Mouse (Mus musculus): ENCODE results near the gene Slc5a3. TPM values are rescaled to one million over a fixed set of nuclear protein-coding genes. Genes with fewer than 3 reads are reported as not detected.

Slc5a3 gene
- polyA plus RNA-seq, 1 experiment: 2.0 TPM

DNA sequence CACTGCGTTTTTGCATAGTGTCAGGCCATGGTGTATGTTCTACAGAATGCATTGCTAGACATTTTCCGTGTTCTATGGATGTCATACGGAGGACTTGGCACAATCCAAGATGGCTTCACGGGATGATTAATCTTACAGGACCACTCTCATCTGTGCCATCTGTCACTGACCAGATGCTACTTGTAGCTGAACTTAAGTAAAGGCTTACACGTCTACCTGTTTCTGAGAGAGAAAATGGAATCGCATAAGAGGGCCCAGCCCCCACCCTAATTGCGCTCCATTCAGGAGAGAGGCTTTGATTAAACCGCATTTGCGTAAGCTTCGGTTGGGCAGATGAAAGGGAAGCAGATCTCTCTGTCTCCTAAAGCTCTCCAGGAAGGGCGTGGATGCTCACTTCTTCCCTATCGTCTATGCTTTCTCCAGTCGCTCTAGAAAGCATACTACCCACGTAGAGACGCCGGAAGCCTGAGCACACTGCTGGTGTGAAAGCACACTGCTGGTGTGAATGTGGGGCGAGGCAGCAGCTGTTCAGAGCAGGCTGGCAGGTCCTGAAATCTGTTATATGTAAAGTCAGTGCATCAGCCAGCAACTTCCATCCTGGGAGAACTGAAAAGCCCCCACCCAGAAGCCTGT, 62.9 kb downstream of the Slc5a3 start:
- DNase-seq (ENCODE audit: low spot score): no peak

DNA sequence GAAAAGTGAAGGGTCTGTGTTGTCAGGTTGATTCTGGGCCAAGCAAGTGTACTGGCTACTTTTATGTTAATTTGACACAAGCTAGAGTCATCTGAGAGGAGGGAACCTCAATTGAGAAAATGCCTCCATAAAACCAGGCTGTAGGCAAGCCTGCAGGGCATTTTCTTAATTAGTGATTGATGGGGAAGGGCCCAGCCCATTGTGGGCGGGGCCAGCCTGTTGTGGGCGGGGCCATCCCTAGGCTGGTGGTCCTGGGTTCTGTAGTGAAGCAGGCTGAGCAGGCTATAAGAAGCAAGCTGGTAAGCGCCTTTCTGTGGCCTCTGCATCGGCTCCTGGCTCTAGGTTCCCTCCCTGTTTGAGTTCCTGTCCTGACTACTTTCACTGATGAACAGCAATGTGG, 69.1 kb downstream of the Slc5a3 start:
- no peak for DNase-seq (ENCODE audit: low spot score)

DNA sequence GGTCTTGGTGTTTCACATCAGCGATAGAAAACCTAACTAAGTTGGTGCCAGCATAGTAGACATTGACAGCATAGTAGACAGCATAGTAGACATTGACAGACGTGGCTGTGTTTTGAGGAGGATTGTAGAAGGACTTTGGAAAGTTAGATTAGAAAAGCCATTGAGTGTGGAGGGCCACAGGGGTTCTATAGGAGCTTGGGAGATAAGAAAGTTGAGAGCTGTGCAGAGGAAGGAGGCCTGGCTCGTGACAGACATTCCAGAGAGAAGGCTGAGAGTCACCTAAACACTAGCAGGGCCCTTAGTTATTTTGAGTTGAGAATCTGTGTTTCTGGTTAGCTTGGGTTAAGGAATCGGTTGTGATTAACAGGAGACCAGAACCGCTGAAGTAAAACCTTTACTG, 69.5 kb downstream of the Slc5a3 start:
- no peak for DNase-seq (ENCODE audit: low spot score)

DNA sequence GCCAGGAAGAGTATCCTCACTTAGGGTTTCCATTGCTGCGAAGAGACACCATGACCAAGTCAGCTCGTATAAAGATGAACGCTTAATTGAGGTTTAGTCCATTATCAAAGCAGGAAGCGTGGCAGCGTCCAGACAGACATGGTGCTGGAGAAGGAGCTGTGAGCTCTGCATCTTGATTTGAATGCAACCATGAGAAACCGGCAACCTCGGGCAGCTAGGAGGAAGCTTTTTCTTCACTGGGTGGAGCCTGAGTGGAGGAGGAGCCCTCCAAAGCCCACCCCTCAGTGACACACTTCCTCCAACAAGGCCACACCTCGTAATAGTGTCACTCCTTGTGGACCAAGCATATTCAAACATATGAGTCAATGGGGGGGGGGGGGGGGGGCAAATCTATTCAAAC, 71.7 kb downstream of the Slc5a3 start:
- DNase-seq (ENCODE audit: low spot score): no peak

DNA sequence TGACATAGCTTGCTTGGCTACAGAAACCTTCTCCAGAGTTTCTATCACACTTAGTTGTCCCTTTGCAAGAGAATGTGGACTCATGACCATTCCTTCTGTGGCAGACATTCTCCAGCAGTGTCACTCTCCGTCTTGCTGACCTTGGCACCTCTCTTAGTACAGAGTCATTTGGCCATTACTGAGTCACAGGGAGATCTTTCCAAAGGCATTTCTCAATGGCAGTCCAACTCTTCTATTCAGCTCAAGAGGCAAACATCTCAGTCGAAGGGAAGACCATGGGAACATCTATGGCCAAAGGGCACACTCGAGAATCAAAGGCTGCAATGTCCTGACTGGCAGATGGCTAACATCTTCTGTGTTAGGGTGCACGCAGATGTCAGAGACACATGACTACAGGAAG, 74.4 kb downstream of the Slc5a3 start:
- DNase-seq (ENCODE audit: low spot score): no peak

DNA sequence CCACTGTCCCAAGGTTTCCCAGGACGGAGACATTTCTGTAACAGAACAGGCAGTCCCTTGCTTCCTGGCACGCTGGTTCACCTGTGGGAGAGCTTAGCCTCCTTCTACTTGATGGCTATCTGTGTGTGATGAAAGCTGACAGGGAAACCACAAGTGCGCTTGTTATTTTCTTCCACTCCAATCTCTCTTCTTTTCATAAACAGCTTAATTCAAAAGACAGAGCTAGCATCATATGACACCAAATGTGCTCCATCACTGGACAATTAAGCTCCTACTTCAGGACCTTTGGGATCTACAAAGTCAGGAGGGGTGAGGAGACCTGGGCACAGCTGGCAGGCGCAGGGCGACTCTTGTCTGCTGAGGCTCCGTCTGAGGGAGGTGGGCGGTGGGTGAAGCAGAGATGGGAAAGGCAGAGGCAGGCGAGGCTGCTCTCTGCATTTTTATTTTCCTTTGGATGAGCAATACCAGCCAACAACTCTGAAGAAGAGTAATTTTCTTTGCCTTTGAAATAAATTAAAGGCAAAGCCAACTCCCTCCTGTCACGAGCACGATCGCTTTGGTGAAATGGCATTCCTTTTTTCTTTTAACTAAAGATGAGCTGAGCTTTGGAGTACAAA, 76.1 kb downstream of the Slc5a3 start:
- no peak for DNase-seq (ENCODE audit: low spot score)

DNA sequence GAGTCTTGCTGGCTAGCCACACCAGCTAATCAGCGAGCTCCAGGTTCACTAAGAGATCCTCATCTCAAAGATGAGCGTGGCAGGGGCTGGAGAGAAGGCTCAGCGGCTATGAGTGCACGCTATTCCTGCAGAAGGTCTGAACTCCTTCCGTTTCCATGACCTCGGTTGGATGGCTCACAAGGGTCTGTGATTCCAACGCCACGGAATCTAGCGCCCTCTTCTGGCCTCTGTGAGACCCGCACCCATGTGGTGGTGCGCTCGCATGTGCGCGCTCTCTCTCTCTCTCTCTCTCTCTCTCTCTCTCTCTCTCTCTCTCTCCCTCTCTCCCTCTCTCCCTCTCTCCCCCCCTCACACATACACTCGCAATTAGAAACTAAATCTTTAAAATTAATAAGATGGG, 78.2 kb downstream of the Slc5a3 start:
- no peak for DNase-seq (ENCODE audit: low spot score)

Other genes starting within 250 kb of the Slc5a3 start
- gene Mrps6, start 52 bp upstream of the Slc5a3 start, polyA plus RNA-seq (2012; rRNA removed): 63.4 and 64.4 TPM in 2 replicates
- gene Gm49711, start within 50 bp of the Slc5a3 start, polyA plus RNA-seq (2012; rRNA removed): 0.07 TPM in 1 of 2 replicates, not detected in the other
- gene Kcne2, start 234.1 kb downstream of the Slc5a3 start, polyA plus RNA-seq (2012; rRNA removed): not detected in 2 replicates
- 60.7 and 70.4 TPM in 2 replicates for gene Smim11, start 243.0 kb downstream of the Slc5a3 start, polyA plus RNA-seq (2012; rRNA removed)

Data from urinary bladder, adult 2 months (tissue).